Mouse (Mus musculus): ENCODE results near the gene Tango2. TPM values are rescaled to one million over a fixed set of nuclear protein-coding genes. Genes with fewer than 3 reads are reported as not detected.

Gene Tango2
- polyA plus RNA-seq, 1 experiment from 2014 or later = 62.4 TPM

DNA sequence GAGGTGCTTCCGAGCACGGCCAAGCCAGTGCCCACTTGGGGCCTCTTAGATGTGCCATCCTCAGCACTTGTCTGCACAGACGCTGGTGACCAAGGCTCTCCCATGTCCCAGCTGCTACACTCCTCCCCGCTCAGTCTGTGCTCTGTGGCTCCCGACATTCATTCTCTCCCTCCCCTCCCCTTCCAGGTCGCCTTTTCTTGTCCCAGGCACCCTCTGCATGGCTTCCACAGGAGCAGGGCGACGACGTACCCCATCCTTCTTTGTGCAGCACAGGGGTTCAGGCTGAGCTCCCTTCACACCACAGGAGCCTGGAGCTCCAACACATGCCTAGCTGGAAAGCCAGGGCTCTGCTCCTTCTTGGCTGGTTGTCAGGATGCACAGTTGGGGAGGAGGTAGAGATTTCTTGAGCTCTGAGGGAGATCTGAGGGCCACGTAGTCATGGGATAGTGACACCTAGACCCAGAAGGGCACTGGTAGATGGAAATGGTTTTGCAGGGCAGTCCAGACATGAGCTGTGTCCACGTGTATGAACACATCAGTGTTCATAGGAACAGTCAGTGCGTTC lies 1.9 kb upstream of the Tango2 start:
- ATAC-seq = no peak
- 72% methylated on average over 12 of the region's 12 CpGs for WGBS
- Histone ChIP-seq H3K4me1 (ENCODE audit: control insufficient read depth, insufficient read depth, low read length) (peaks cover 6% of the 10 kb centered on the region; the same call in 1 of the 2 replicates), H3K9me3 (ENCODE audit: control insufficient read depth, low read length) (no peaks in the 10 kb centered on the region), H3K4me2 (ENCODE audit: low read depth, low read length) (no peak overlapping the region), H3K4me3 (ENCODE audit: low read length) (no peak overlapping the region), H3K27ac (ENCODE audit: low read length) (no peak overlapping the region), H3K36me3 (ENCODE audit: control insufficient read depth, insufficient read depth, low read length) (no peaks in the 10 kb centered on the region), H3K9ac (ENCODE audit: low read depth, low read length) (no peak overlapping the region), H3K27me3 (replicated peaks; ENCODE audit: control insufficient read depth, insufficient read depth, low read length) (peaks cover 9% of the 10 kb centered on the region; the same call in 1 of the 2 replicates)

DNA sequence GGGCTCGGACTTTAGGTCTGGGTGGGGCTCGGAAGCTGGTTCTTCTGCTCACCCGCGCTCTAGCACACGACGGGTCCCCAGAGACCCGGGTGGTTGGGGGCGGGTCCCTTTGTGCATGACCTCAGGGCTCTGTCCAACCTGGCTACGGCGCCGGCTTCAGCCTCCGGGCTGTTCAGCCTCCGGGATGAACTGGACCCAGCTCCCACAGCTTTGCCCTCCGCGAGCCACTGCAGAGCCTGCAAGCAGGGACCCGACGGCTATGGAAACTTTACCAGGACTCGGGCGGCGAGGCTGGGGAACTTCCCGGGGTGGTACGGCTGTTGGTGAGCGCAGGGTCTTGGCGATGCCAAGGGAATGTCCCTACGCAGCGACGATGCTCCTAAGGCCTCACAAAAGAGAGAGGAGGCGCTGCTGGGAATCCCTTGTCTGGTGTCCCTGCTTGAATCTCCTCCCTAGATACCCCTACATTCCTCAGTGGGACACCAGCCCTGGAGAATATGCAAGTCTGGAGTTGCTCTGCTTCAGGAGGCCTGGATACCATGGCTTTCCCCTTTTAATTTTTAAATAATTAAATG lies 785 bp upstream of the Tango2 start:
- no peak overlapping the region for H3K27ac ChIP-seq (ENCODE audit: low read length)
- peak overlapping the region; percentile 99 for H3K4me2 ChIP-seq (ENCODE audit: low read depth, low read length)
- H3K27me3 ChIP-seq (replicated peaks; ENCODE audit: control insufficient read depth, insufficient read depth, low read length) = peaks cover 9% of the 10 kb centered on the region; the same call in 1 of the 2 replicates
- H3K4me3 ChIP-seq (ENCODE audit: low read length) = peak overlapping the region; percentile 77
- H3K36me3 ChIP-seq (ENCODE audit: control insufficient read depth, insufficient read depth, low read length) = no peaks in the 10 kb centered on the region
- H3K9me3 ChIP-seq (ENCODE audit: control insufficient read depth, low read length) = no peaks in the 10 kb centered on the region
- 1% methylated on average over 28 of the region's 28 CpGs for WGBS
- peaks cover 12% of the 10 kb centered on the region for H3K4me1 ChIP-seq (ENCODE audit: control insufficient read depth, insufficient read depth, low read length)
- peak overlapping the region; percentile 80 for H3K9ac ChIP-seq (ENCODE audit: low read depth, low read length)
- ATAC-seq = no peak

DNA sequence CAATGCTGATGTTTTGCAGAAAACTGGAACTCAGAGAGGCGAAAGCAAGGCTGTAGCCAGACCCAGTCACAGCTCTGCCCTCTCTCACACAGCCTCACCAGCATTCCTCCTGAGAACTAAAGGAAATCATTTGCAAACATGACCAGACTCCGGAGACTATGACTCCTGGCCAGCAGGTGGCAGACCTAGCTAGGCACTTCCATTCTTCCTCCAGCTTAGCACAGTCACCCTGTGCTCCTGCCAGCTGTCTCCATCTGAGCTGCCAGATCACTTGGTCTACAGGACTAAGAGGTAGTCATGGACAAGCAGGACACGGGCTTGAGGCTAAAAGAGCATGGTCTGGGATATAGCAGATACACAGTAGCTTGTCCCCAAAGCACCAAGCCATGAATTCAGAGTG lies 2.7 kb downstream of the Tango2 start:
- Histone ChIP-seq H3K9me3 (ENCODE audit: control insufficient read depth, low read length) (no peaks in the 10 kb centered on the region), H3K4me1 (ENCODE audit: control insufficient read depth, insufficient read depth, low read length) (peaks cover 25% of the 10 kb centered on the region), H3K27ac (ENCODE audit: low read length) (no peak overlapping the region), H3K4me3 (ENCODE audit: low read length) (no peak overlapping the region), H3K36me3 (ENCODE audit: control insufficient read depth, insufficient read depth, low read length) (no peaks in the 10 kb centered on the region), H3K4me2 (ENCODE audit: low read depth, low read length) (no peak overlapping the region), H3K9ac (ENCODE audit: low read depth, low read length) (no peak overlapping the region), H3K27me3 (replicated peaks; ENCODE audit: control insufficient read depth, insufficient read depth, low read length) (peaks cover 7% of the 10 kb centered on the region; the same call in 1 of the 2 replicates)
- peak; percentile 8; the same call in 1 of the 2 replicates for ATAC-seq
- 1% methylated on average over 3 of the region's 3 CpGs for WGBS

DNA sequence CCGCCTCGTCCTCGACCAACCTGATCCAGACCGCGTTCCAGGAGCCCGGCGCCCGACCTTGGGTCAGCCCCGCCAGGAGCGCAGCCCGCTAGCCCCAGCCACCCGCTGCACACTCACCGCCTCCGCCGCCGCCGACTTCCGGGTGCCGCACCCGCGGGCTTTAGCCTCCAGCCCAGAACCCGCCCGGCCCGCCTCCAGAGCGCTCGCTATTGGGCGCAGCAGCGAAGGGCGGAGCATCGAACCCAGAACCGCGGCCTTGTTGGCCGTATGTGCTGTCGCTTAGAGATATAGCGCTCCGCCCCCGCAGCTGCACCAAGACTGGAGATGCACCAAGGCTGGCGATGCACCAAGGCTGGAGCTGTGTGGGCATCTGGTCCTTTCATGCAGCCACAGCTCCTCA lies 4.1 kb downstream of the Tango2 start:
- Histone ChIP-seq H3K4me3 (ENCODE audit: low read length) (peak overlapping the region; percentile 67), H3K36me3 (ENCODE audit: control insufficient read depth, insufficient read depth, low read length) (no peaks in the 10 kb centered on the region), H3K9me3 (ENCODE audit: control insufficient read depth, low read length) (no peaks in the 10 kb centered on the region), H3K27ac (ENCODE audit: low read length) (no peak overlapping the region; the same call in 1 of the 2 replicates), H3K27me3 (replicated peaks; ENCODE audit: control insufficient read depth, insufficient read depth, low read length) (peaks cover 3% of the 10 kb centered on the region; the same call in 1 of the 2 replicates), H3K9ac (ENCODE audit: low read depth, low read length) (peak overlapping the region; percentile 73), H3K4me2 (ENCODE audit: low read depth, low read length) (peak overlapping the region; percentile 76), H3K4me1 (ENCODE audit: control insufficient read depth, insufficient read depth, low read length) (peaks cover 23% of the 10 kb centered on the region)
- peak; percentile 90 for ATAC-seq
- WGBS = under 1% methylated on average over 38 of the region's 38 CpGs

DNA sequence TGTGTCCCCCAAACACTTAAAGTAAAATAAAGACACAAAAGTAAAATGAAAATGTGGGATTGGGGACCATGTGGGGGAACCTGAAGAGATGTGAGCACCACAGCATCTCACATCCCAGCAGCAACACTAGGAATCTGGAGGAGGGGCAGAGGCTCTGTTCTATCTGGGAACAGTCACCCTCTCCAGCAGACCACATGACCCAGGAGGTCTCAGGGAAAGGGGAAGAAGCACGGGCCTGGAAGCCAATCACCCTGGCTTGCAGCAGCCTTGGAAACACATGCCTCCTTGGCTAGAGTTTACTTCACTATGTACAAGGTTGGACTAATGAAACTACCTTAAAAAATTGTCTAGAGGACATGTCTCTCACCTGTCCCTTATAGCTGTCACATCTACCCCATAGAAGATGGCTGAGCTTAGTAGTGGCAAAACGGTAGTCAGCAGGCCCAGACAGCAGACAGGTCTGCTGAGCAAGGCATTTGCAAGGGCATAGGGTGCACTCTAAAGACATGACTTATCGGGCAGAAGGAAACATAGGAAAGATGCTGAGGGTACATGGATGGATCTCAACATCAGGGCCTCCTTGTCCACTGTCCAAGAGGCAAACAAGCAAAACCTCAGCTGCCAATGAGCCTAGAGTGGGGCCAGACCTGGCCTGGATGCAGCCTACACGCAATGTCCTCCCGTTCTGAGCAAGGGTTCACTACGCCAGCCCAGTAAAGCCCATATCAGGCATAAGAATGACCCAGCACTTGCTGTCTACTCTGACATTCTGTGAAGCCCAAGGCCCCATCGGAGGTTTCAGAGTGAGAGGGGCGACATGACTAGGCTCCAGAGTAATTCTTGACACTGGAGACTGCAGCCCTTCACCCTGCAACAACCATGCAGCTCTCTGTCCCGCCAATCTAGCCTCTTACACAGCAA lies 5.0 kb downstream of the Tango2 start:
- H3K27ac ChIP-seq (ENCODE audit: low read length) = peak overlapping the region; percentile 24; the same call in 1 of the 2 replicates
- WGBS = 33% methylated on average over 9 of the region's 9 CpGs
- no peaks in the 10 kb centered on the region for H3K36me3 ChIP-seq (ENCODE audit: control insufficient read depth, insufficient read depth, low read length)

DNA sequence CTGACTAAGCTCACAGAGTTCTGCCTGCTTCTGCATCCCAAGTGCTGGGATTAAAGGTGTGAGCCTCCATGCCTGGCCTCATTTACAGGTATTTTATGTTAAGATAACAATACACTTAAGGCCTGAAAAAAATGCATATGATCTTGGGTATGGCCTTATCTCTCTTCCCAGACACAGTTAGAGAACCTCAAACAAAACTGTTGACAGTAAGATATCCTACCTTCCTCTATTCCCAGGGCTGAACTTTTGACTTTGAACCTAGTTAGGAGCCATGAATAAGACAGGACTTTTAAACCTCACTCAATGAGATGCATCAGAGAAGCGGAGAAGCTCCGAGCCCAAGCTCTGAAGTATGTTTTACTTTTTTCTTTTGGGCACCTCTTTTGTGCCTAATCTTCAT lies 5.8 kb downstream of the Tango2 start:
- Histone ChIP-seq H3K36me3 (ENCODE audit: control insufficient read depth, insufficient read depth, low read length) (no peaks in the 10 kb centered on the region), H3K4me1 (ENCODE audit: control insufficient read depth, insufficient read depth, low read length) (peaks cover 18% of the 10 kb centered on the region), H3K9me3 (ENCODE audit: control insufficient read depth, low read length) (no peaks in the 10 kb centered on the region), H3K9ac (ENCODE audit: low read depth, low read length) (no peak overlapping the region), H3K27ac (ENCODE audit: low read length) (no peak overlapping the region), H3K4me3 (ENCODE audit: low read length) (no peak overlapping the region), H3K4me2 (ENCODE audit: low read depth, low read length) (peak overlapping the region; percentile 76), H3K27me3 (replicated peaks; ENCODE audit: control insufficient read depth, insufficient read depth, low read length) (no peaks in the 10 kb centered on the region)
- peak; percentile 30 for ATAC-seq
- WGBS = 67% methylated on average over 2 of the region's 2 CpGs

More for the DNA sequence above, 5.0 kb downstream of the Tango2 start:
- H3K9ac ChIP-seq (ENCODE audit: low read depth, low read length) = peak overlapping the region; percentile 73
- peak overlapping the region; percentile 67 for H3K4me3 ChIP-seq (ENCODE audit: low read length)
- no peaks in the 10 kb centered on the region for H3K27me3 ChIP-seq (replicated peaks; ENCODE audit: control insufficient read depth, insufficient read depth, low read length)
- no peak for ATAC-seq
- H3K9me3 ChIP-seq (ENCODE audit: control insufficient read depth, low read length) = no peaks in the 10 kb centered on the region
- H3K4me1 ChIP-seq (ENCODE audit: control insufficient read depth, insufficient read depth, low read length) = peaks cover 20% of the 10 kb centered on the region
- peak overlapping the region; percentile 76 for H3K4me2 ChIP-seq (ENCODE audit: low read depth, low read length)

DNA sequence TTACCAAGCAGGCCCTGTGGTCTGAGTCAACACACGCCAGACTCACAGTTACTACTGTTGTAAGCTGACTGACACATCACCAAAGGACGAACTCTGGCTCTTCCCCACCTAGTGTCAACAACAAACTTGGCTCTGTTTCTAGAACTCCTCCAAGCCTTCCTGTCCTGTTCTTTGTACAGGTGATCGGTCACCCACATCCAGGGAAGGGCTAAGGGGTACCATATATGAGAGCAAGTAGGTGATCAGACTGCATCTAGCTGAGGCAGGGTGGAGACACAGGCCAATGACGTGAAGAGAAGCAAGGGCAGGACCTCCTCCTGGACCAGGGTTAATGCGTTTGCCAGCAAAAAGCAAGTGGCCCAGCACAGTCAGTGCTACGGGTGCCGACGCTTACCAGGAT lies 6.3 kb downstream of the Tango2 start:
- Histone ChIP-seq H3K27me3 (replicated peaks; ENCODE audit: control insufficient read depth, insufficient read depth, low read length) (no peaks in the 10 kb centered on the region), H3K9me3 (ENCODE audit: control insufficient read depth, low read length) (no peaks in the 10 kb centered on the region), H3K9ac (ENCODE audit: low read depth, low read length) (no peak overlapping the region), H3K4me2 (ENCODE audit: low read depth, low read length) (no peak overlapping the region), H3K36me3 (ENCODE audit: control insufficient read depth, insufficient read depth, low read length) (no peaks in the 10 kb centered on the region), H3K27ac (ENCODE audit: low read length) (0 out of 2 replicates have a peak overlapping the region, but pooled peaks have one; percentile 11), H3K4me3 (ENCODE audit: low read length) (no peak overlapping the region), H3K4me1 (ENCODE audit: control insufficient read depth, insufficient read depth, low read length) (peaks cover 18% of the 10 kb centered on the region)
- no peak for ATAC-seq
- 82% methylated on average over 8 of the region's 8 CpGs for WGBS

DNA sequence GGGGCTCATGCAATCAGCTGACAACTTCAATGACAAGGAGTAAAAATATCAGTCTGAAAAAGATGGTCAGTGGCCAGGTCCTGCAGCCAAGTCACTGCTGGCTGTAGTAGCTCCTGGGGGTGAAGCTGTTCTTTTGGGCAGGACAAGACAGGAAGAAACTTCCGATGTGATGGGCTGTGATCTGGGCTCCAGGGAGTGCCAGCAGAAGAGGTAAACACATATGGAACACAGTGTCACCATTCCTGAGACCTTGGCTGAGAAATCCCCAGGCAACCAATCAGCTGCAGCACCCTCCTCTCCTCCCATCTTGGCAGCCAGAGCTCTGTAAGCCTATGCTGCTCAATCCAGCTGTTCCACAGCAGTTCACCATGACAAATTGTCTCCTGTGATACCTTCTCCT lies 8.0 kb downstream of the Tango2 start:
- peaks cover 18% of the 10 kb centered on the region for H3K4me1 ChIP-seq (ENCODE audit: control insufficient read depth, insufficient read depth, low read length)
- no peak for ATAC-seq
- H3K27ac ChIP-seq (ENCODE audit: low read length) = no peak overlapping the region
- H3K9ac ChIP-seq (ENCODE audit: low read depth, low read length) = no peak overlapping the region
- no peaks in the 10 kb centered on the region for H3K36me3 ChIP-seq (ENCODE audit: control insufficient read depth, insufficient read depth, low read length)
- H3K27me3 ChIP-seq (replicated peaks; ENCODE audit: control insufficient read depth, insufficient read depth, low read length) = no peaks in the 10 kb centered on the region
- H3K4me2 ChIP-seq (ENCODE audit: low read depth, low read length) = no peak overlapping the region
- WGBS = 25% methylated on average over 1 of the region's 1 CpGs
- H3K4me3 ChIP-seq (ENCODE audit: low read length) = no peak overlapping the region
- H3K9me3 ChIP-seq (ENCODE audit: control insufficient read depth, low read length) = no peaks in the 10 kb centered on the region

DNA sequence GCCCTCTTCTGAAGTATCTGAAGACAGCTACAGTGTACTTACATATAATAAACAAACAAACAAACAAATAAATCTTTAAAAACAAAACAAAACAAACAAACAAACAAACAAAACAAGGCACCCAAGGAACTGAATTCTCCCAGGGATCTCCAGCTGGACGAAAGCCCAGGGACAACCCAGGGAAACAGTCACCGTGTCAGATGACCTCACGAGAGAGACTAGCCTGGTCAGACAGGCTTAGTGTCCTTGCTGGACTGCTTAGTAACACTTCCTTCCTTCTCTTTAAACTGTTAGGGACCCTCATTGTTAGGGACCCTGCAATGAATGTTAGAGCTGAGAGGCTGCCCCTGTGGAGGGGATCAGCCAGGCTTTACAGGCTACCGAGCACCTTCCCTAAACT lies 10.6 kb downstream of the Tango2 start:
- ATAC-seq = no peak
- H3K36me3 ChIP-seq (ENCODE audit: control insufficient read depth, insufficient read depth, low read length) = no peaks in the 10 kb centered on the region
- H3K9ac ChIP-seq (ENCODE audit: low read depth, low read length) = no peak overlapping the region
- WGBS = 89% methylated on average over 4 of the region's 4 CpGs
- no peaks in the 10 kb centered on the region for H3K9me3 ChIP-seq (ENCODE audit: control insufficient read depth, low read length)
- no peaks in the 10 kb centered on the region for H3K27me3 ChIP-seq (replicated peaks; ENCODE audit: control insufficient read depth, insufficient read depth, low read length)
- H3K27ac ChIP-seq (ENCODE audit: low read length) = no peak overlapping the region
- H3K4me3 ChIP-seq (ENCODE audit: low read length) = no peak overlapping the region
- 0 out of 2 replicates have a peak, but pooled peaks cover 6% of the 10 kb centered on the region for H3K4me1 ChIP-seq (ENCODE audit: control insufficient read depth, insufficient read depth, low read length)
- no peak overlapping the region for H3K4me2 ChIP-seq (ENCODE audit: low read depth, low read length)

All from intestine, embryonic 16.5 days (tissue).